Mouse (Mus musculus): ENCODE data around the gene Gsk3b. TPM values are rescaled to one million over a fixed set of nuclear protein-coding genes. Genes with fewer than 3 reads are reported as not detected.
"Not testable (repeated sequence)": the region's sequence is repeated elsewhere in the genome, so short reads cannot be mapped to it uniquely, and the experiment has no call there.

The Gsk3b gene
- polyA plus RNA-seq, 1 experiment from 2014 or later = 84.1 TPM

DNA sequence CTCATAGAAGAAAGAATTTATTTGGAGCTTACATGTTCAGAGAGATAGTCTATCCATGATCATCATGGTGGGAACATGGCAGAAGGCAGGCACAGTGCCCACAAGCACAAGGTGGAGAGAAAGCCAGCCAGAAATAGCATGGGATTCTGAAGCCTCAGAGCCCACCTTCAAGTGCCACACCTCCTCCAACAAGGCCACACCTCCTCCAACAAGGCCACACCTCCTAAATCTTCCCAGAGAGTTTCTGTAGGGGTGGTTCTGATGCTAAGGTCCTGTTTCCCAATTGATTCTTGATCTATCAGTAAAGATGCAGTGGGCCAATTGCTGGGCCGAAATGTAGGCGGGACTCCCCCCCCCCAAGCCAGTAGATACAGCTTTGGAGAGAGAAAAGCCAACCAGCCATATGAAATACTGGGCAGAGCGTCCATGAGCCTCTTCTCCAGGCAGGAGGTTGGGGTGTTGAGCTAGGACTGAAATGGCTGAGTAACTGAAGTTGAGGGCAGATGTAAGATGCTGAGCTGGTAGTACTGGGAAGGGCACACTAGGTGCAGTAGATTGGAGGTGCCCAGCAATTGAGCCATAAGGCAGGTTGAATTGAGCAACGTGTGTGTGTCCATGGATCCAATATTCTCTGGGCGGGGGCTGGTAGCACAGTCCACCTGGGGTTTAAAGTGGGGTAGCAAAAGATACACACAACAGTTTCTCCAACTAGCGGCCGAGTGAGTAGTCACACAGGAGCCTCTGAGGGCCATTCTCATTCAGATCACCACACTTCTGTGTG lies 76.2 kb downstream of the Gsk3b start:
- no peak overlapping the region for H3K27ac ChIP-seq
- no peak for DNase-seq (ENCODE audit: low spot score)
- H3K36me3 ChIP-seq = peaks cover 17% of the 10 kb centered on the region; the same call in 1 of the 2 replicates
- no peaks in the 10 kb centered on the region for H3K27me3 ChIP-seq (ENCODE audit: insufficient read depth, poor library complexity, severe bottlenecking)
- 93% methylated on average over 7 of the region's 7 CpGs for WGBS
- no peaks in the 10 kb centered on the region for H3K4me1 ChIP-seq (replicated peaks)
- no peak overlapping the region for H3K4me3 ChIP-seq
- H3K9me3 ChIP-seq = no peaks in the 10 kb centered on the region

GRCm38 (mm10) chr16:38168971-38169370 lies 80.2 kb downstream of the Gsk3b start:
- 92% methylated on average over 5 of the region's 5 CpGs for WGBS

DNA sequence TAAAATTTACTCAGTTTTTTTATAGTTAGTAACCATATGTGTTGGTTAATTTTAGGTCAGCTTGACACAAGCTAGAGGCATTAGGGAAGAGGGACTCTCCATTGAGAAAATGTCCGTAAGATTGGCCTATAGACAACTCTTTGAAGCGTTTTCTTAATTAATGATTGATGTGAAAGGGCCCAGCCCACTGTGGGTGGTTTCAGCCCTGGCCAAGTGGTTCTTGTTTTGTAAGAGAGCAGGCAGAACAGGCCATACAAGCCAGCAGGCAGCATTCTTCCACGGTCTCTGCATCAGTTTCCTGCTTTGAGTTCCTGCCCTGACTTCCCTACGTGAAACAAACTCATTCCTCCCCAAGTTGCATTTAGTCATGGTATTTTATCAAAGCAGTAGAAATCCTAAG lies 90.3 kb downstream of the Gsk3b start:
- Histone ChIP-seq H3K27me3 (ENCODE audit: insufficient read depth, poor library complexity, severe bottlenecking) (no peaks in the 10 kb centered on the region), H3K36me3 (peaks cover 70% of the 10 kb centered on the region), H3K4me3 (no peak overlapping the region), H3K9me3 (no peaks in the 10 kb centered on the region), H3K27ac (no peak overlapping the region), H3K4me1 (replicated peaks) (no peaks in the 10 kb centered on the region)
- DNase-seq (ENCODE audit: low spot score) = no peak
- 85% methylated on average over 4 of the region's 4 CpGs for WGBS

More at GRCm38 (mm10) chr16:38168971-38169370, 80.2 kb downstream of the Gsk3b start:
- Histone ChIP-seq H3K4me1 (replicated peaks) (no peaks in the 10 kb centered on the region), H3K36me3 (peaks cover 36% of the 10 kb centered on the region), H3K4me3 (no peak overlapping the region), H3K27ac (no peak overlapping the region), H3K27me3 (ENCODE audit: insufficient read depth, poor library complexity, severe bottlenecking) (no peaks in the 10 kb centered on the region), H3K9me3 (no peaks in the 10 kb centered on the region)
- DNase-seq (ENCODE audit: low spot score) = no peak

DNA sequence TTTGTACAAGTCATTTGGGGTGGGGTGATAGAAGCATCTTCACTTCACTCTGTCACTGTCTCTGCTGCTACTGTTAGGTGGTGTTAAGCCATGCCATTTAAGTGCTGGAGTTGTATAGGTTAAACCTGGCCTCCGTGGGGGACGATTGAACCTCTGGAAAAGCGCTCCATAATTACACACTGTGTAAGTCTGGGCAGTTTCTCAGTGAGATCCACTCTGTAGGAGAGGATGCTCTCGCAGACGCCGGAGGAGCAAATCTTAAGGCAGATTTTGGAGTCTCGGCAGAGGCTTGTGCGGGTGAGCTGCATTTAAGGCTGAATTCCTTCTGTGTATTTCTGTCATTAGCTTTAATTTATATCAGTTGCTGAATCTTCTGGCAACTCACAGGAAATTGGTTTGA lies 92.6 kb downstream of the Gsk3b start:
- Histone ChIP-seq H3K36me3 (peaks cover 78% of the 10 kb centered on the region), H3K9me3 (no peaks in the 10 kb centered on the region), H3K4me3 (no peak overlapping the region), H3K4me1 (replicated peaks) (no peaks in the 10 kb centered on the region), H3K27ac (no peak overlapping the region), H3K27me3 (ENCODE audit: insufficient read depth, poor library complexity, severe bottlenecking) (no peaks in the 10 kb centered on the region)
- DNase-seq (ENCODE audit: low spot score) = no peak
- WGBS = 97% methylated on average over 8 of the region's 8 CpGs

- Histone ChIP-seq H3K36me3 (peaks cover 78% of the 10 kb centered on the region), H3K27ac (no peak overlapping the region), H3K4me3 (no peak overlapping the region), H3K9me3 (no peaks in the 10 kb centered on the region), H3K27me3 (ENCODE audit: insufficient read depth, poor library complexity, severe bottlenecking) (no peaks in the 10 kb centered on the region), H3K4me1 (replicated peaks) (no peaks in the 10 kb centered on the region)
- WGBS = 94% methylated on average over 8 of the region's 8 CpGs
- no peak for DNase-seq (ENCODE audit: low spot score)
These were observed 96.0 kb downstream of the Gsk3b start for GRCm38 (mm10) chr16:38184657-38185269.

- H3K27ac ChIP-seq = no peak overlapping the region
- H3K9me3 ChIP-seq = no peaks in the 10 kb centered on the region
- H3K4me3 ChIP-seq = no peak overlapping the region
- H3K27me3 ChIP-seq (ENCODE audit: insufficient read depth, poor library complexity, severe bottlenecking) = no peaks in the 10 kb centered on the region
- 96% methylated on average over 4 of the region's 4 CpGs for WGBS
- H3K36me3 ChIP-seq = peaks cover 86% of the 10 kb centered on the region
- no peaks in the 10 kb centered on the region for H3K4me1 ChIP-seq (replicated peaks)
- no peak for DNase-seq (ENCODE audit: low spot score)
These were observed 101.2 kb downstream of the Gsk3b start for GRCm38 (mm10) chr16:38189952-38190351.

DNA sequence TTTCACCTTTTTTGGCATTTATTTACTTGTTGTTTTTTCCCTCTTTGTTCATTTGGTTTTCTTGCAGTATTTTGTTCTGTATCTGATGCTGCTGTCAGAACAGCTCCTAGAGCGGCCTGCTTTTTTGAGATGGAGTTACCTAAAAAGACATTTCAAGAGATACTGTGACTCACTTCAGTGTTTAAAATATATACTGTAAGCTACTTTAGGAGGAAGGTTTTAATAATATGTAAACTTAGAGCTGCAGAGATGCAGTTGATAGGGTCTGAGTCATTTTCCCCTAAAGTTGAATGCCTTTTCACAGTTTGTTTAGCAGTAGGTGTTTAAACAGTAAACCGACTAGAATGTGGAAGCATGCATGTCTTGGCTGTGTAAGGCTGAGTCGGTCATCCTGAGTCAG lies 101.7 kb downstream of the Gsk3b start:
- no peaks in the 10 kb centered on the region for H3K27me3 ChIP-seq (ENCODE audit: insufficient read depth, poor library complexity, severe bottlenecking)
- no peak for DNase-seq (ENCODE audit: low spot score)
- H3K4me3 ChIP-seq = no peak overlapping the region
- peaks cover 86% of the 10 kb centered on the region for H3K36me3 ChIP-seq
- 95% methylated on average over 3 of the region's 3 CpGs for WGBS
- H3K9me3 ChIP-seq = no peaks in the 10 kb centered on the region
- no peak overlapping the region for H3K27ac ChIP-seq
- no peaks in the 10 kb centered on the region for H3K4me1 ChIP-seq (replicated peaks)

DNA sequence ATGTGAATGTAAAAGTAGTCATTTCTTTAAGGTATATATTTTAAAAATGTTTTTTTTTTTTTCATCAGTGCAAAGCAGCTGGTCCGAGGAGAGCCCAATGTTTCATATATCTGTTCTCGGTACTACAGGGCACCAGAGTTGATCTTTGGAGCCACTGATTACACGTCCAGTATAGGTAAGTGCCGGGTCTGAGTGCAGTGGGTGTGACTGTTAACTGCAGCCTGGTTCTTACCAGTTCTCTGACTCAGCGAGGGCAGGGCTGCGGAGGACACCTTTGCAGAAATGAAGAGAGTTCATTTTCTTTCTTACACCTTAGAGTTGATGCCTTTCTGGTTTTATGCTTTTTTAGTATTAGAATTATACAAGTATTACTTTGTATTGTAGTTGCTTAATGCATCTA lies 102.7 kb downstream of the Gsk3b start:
- H3K27ac ChIP-seq = no peak overlapping the region
- no peak overlapping the region for H3K4me3 ChIP-seq
- DNase-seq (ENCODE audit: low spot score) = no peak
- WGBS = 93% methylated on average over 6 of the region's 6 CpGs
- no peaks in the 10 kb centered on the region for H3K27me3 ChIP-seq (ENCODE audit: insufficient read depth, poor library complexity, severe bottlenecking)
- H3K9me3 ChIP-seq = no peaks in the 10 kb centered on the region
- peaks cover 87% of the 10 kb centered on the region for H3K36me3 ChIP-seq
- no peaks in the 10 kb centered on the region for H3K4me1 ChIP-seq (replicated peaks)

GRCm38 (mm10) chr16:38192640-38193039 lies 103.8 kb downstream of the Gsk3b start:
- Histone ChIP-seq H3K27ac (no peak overlapping the region), H3K27me3 (ENCODE audit: insufficient read depth, poor library complexity, severe bottlenecking) (no peaks in the 10 kb centered on the region), H3K9me3 (no peaks in the 10 kb centered on the region), H3K36me3 (peaks cover 90% of the 10 kb centered on the region), H3K4me3 (no peak overlapping the region), H3K4me1 (replicated peaks) (no peaks in the 10 kb centered on the region)
- DNase-seq (ENCODE audit: low spot score) = no peak
- 92% methylated on average over 6 of the region's 6 CpGs for WGBS

DNA sequence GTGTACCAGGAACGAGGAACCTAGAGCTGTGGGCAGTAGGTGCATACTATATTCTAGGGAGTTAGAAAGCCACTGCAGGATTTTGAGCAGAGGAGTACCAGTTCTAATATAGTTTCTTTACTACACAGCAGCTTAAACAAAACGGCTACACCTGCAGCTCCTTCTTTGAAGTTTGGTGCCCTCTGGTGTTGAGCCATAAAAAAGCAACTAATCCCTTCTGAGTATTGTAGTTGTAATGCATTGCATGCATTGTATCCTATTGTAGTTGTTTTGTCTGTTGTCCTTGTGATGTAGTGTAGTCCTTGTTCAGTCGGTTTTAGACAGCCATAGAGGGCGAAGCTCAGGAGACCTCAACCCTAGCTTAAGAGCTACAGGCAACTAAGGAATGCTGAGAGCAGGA lies 108.5 kb downstream of the Gsk3b start:
- 73% methylated on average over 4 of the region's 4 CpGs for WGBS
- H3K4me3 ChIP-seq = no peak overlapping the region
- H3K4me1 ChIP-seq (replicated peaks) = no peaks in the 10 kb centered on the region
- peaks cover 78% of the 10 kb centered on the region for H3K36me3 ChIP-seq
- no peaks in the 10 kb centered on the region for H3K27me3 ChIP-seq (ENCODE audit: insufficient read depth, poor library complexity, severe bottlenecking)
- no peak overlapping the region for H3K27ac ChIP-seq
- H3K9me3 ChIP-seq = no peaks in the 10 kb centered on the region
- peak; percentile 29 for DNase-seq (ENCODE audit: low spot score)

GRCm38 (mm10) chr16:38205272-38205671 lies 116.5 kb downstream of the Gsk3b start:
- Histone ChIP-seq H3K4me1 (replicated peaks) (no peaks in the 10 kb centered on the region), H3K4me3 (no peak overlapping the region), H3K27ac (no peak overlapping the region), H3K27me3 (ENCODE audit: insufficient read depth, poor library complexity, severe bottlenecking) (no peaks in the 10 kb centered on the region), H3K36me3 (peaks cover 61% of the 10 kb centered on the region), H3K9me3 (no peaks in the 10 kb centered on the region)
- 94% methylated on average over 7 of the region's 7 CpGs for WGBS
- no peak for DNase-seq (ENCODE audit: low spot score)

- DNase-seq (ENCODE audit: low spot score); H3K9me3 ChIP-seq; H3K27ac ChIP-seq; H3K4me1 ChIP-seq (replicated peaks); H3K4me3 ChIP-seq; H3K27me3 ChIP-seq (ENCODE audit: insufficient read depth, poor library complexity, severe bottlenecking): not testable (repeated sequence)
- WGBS = 94% methylated on average over 5 of the region's 5 CpGs
- H3K36me3 ChIP-seq = peaks cover 79% of the 10 kb centered on the region
These were observed 133.7 kb downstream of the Gsk3b start for GRCm38 (mm10) chr16:38222491-38222890.

DNA sequence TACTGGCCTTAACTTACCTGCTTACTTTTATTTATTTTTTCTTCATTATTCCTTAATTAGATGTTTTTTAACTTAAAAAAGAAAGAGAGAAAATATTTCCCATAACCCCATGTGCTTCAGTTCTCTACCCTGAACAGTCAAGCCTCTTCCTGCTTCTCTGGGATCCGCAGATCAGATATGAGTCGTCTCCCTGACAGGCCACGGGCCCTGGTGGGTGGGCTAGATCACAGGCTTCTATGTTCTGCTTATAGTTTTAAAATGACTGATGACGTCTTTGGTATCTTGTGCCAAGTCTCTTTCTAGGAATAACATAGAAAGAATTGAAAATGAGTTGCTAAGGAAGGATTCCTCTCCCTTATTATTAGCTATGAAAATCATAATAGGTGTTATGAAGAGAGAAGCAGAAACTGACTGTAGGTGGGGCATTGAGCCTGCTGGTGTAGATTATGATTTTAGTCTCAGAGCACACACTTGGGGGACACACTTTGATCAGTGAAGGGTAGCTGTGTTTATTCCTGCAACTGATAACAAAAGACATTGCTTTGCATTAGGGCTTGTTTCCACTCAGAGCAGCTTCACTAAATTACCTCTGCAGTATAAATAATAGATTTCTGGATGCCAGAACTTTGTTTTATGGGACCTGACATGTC lies 148.3 kb downstream of the Gsk3b start:
- no peak for DNase-seq (ENCODE audit: low spot score)
- no peaks in the 10 kb centered on the region for H3K9me3 ChIP-seq
- peaks cover 53% of the 10 kb centered on the region for H3K36me3 ChIP-seq
- no peak overlapping the region for H3K4me3 ChIP-seq
- no peak overlapping the region for H3K27ac ChIP-seq
- H3K4me1 ChIP-seq (replicated peaks) = no peaks in the 10 kb centered on the region
- WGBS = 86% methylated on average over 4 of the region's 4 CpGs
- no peaks in the 10 kb centered on the region for H3K27me3 ChIP-seq (ENCODE audit: insufficient read depth, poor library complexity, severe bottlenecking)

Data from hindbrain, embryonic 10.5 days (tissue).